Mouse (Mus musculus) spleen, postnatal 10 days (tissue): ENCODE data around the gene Plch2.

Source experiments
- DNase-seq, 2 experiments: peaks; one replicate each; pipeline ENCODE4 v3.0.0; 2021 to 2022; ENCODE audit warnings: low spot score in 2 of 2

Plch2 gene

DNA sequence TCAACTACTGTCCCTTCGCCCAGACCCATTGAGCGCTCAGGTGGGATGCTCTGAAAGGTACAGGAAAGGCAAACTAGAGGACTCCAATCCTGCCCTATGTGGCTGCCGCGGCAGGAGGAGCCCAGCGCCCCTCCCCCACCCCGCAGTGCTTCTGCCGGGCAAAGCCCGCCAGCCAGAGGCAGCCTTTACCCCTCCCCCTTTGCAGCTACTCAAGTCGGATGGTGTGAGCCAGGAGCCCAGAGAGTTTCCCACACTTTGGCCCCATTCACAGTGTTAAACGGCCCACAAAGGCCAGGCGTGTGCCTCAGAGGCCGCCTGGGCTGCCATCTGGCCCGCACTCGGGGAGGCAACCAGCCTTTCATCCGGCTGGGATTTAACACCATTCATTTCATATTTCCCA lies 98.4 kb downstream of the Plch2 start:
- DNase-seq, result no peak

- DNase-seq, result no peak
Measured at GRCm38 (mm10) chr4:154957289-154957993, 99.1 kb downstream of the Plch2 start.

DNA sequence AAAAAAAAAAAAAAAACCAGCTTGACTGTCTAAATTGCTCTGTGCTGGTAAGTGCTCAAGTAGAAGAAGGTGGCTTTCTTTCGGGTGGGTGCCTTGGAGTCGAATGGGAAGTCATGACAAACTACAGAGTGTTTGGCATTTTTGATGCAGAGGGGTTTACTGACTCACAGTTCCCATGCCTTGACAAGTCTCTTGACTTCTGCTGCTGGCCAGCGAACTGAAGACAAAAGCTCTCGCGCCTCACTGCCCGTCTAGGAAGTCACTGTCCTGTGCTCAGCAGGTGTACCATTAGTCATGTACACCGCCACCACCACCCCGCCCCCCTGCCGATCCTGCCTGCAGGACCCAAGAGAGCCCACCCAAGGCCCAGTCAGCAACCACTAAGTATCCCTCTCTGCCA lies 100.0 kb downstream of the Plch2 start:
- DNase-seq, result no peak

GRCm38 (mm10) chr4:154952461-154953241 lies 103.9 kb downstream of the Plch2 start:
- DNase-seq, result no peak

GRCm38 (mm10) chr4:154949589-154949982 lies 107.0 kb downstream of the Plch2 start:
- no peak for DNase-seq

DNA sequence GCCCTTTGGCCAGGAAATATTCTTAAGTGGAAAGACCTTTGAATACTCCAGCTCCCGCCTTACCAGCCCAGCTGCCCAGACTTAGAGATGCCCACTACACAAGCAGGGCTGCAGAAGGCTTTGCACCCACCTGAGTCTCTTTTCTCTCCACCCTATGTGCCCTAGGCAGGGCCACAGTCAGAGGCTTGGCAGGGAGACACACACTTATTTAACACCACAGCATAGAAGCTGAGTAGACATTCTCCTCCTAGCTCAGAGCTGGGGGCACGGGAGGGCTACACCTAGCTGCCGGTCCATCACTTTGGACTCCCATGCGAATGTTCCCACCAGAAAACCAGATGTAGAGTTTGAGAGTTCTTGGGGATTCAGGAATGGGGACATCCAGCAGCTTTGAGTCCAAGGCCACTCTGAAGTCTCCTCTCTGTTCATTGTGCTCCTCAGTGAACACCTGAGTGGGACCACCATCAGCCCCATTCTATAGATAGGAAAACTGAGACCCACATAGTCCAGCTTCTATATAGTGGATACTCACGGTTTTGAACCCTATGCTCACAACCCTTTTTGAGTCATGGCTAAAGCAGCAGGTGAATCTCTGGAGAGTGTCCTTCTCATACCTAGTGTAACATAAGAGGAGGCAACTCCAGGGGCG lies 107.5 kb downstream of the Plch2 start:
- no peak for DNase-seq

- no peak for DNase-seq
Measured at GRCm38 (mm10) chr4:154948066-154948939, 108.3 kb downstream of the Plch2 start.

DNA sequence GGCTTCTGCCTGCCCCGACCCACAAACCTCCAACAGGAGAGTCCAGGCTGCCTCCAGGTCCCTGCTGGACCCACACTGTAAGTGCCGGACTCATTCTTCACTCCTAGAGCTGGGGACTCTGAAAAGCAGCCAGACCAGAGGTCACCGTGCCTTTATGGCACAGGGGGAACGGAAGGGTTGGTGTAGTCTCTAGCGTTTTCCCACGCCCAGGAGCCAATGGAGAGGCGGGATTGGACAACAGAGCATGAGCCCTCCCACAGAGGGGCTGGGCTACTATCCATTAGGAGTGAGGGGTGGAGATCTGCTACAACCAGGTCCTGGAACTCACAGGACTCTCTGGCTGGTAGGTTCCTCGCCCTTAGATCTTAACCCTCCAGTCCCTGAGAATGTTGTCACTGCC lies 110.3 kb downstream of the Plch2 start:
- DNase-seq, result no peak

GRCm38 (mm10) chr4:154944121-154944590 lies 112.4 kb downstream of the Plch2 start:
- peak; percentile 72 to 86 for DNase-seq

- no peak for DNase-seq
Measured at GRCm38 (mm10) chr4:154943323-154944039, 113.1 kb downstream of the Plch2 start.

DNA sequence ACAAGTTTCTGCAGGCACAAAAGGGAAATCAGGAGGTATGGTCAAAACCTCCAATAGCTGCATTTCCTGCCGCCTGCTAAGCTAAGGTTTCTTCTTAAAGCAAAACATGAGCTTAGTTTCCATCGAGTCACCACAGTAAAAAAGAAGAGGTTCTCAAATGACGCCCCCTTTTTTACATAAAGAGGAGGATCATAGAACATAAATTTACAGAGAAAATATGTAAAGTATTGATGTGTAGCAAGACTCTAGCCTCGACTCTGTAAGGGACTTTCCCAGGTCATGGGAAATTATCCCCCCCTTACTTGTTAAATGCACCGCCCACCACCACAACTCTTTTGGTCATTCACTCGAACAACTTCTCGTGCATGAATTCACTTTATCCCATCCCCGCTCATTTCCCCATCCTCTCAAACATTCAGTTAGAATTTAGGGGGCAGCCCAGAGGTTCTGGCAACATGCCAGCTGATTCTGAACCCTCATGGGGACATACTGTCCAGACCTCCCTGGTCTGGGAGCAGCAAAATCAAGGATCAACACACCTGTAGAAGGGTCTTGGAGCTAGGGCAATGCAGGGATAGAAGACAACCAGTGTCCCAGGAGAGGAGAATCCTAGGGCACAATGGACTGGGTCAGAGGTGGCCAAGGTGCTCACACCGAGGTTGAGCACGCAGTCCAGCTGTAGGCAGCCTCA lies 113.8 kb downstream of the Plch2 start:
- DNase-seq, result no peak

- no peak for DNase-seq
Measured at GRCm38 (mm10) chr4:154941831-154942230, 114.8 kb downstream of the Plch2 start.

GRCm38 (mm10) chr4:154940156-154940555 lies 116.4 kb downstream of the Plch2 start:
- DNase-seq, result no peak

DNA sequence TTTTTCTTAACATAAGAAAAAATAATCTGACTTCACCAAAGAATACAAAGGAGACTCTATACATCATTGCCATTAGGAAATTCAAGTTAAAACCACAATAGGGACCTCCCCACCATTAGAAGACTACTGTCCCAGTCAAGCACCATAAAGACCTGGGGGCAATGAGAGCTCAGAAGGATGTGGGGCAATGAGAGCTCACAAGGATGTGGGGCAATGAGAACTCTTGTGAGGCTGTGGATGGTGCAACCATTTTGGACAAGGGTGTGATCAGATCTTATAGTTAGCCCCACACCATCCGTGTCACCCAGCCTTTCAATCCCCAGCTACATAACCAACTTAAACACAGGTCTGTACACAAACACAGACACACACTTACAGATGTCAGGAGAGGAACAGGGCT lies 118.8 kb downstream of the Plch2 start:
- no peak for DNase-seq

DNA sequence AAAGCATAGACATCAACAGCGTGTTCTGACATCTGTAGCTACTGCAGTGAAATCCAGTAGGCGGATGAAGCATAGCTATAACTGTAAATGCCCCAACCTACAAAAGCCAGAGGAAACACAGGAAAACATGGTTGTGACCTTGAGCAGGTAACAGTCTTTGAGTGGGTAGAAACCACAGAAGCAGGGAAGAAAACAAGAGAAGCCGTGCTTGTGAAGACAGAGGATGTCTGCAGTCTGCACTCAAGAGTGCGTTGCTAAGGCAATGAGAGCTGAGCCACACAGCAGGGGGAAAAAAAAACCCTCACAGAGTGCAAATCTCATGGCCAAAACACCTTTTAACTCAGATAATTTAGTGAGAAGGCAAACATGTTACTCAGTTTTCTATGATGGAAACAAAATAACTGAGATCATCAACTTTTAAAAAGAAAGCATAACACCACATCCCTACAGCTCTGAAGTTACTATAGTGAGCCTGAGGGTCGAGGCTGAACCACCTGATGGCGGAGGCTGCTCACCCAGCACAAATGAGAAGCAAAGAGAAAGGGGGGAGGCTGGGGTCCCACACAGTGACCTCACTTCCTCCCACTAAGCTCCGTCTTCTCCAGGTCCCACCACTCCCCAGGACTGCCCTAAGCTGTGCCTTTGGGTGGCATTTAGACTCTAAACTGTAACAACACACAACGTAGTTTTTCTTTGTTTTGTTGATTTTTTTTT lies 119.9 kb downstream of the Plch2 start:
- no peak for DNase-seq

DNA sequence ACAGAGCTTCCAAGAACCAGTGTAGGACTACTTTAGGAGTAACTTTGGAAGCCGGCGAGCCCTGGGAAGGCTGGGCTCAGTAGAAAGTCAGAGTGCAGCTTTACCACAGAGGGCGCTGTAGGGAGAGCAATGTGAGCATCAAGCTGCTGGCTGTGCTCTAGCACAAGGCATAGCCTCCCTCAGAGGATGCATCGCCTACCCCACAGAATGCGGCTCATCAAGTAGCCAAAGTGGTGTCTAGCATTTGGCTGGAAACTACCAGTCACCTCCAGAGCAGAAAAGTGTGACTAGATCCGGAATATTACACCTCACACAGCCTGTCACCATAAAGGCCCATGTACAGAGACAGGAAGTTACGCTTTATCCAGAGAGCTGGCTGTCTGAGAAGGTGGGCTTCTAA lies 120.8 kb downstream of the Plch2 start:
- DNase-seq, result peak in 1 of 2 experiments; percentile 62

DNA sequence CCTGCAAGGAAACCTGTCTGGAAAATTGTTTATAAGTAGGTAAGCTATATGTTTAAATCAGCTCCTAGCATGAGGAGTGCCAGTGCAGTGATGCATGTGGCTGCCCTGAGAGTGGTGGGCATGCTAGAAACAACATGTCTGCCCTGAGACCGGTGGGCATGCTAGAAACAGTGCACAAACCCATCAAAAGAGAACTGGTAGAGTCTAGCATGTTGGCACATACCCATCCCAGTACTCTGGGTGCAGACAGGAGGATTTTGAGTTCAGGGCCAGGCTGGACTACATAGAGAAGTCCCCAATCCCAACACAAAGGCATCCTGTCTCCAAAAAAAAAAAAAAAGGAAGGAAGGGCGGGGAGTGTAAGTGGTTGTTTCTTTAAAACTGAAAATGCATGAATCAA lies 121.8 kb downstream of the Plch2 start:
- DNase-seq, result no peak

DNA sequence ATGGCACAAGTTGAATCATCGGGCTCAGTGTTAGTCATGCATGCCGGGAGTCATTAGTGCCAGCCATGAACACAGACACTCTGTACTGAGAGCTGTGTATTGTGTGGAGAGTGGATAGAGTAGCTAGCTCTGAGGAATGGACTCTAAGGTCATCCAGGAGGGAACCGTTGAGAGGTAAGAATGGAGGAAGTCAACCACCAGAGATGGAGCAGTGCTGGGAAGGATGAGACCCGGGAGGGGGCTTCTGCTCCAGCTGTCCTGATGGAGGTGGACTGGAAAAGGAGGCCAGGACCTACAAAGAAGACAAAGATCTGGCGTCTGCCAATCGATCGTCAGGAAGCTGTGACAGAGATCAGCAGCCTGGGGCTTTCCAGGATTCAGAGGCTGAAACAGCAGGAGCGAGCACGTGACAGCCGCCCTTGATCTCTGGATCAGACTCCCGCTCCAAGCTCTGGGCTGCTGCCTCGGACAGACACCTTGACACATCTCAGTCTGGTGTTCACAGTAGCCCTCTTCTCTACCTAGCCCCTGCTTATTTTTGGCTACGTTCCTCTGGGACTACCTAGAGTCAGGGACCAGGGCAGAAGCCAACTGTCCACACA lies 123.2 kb downstream of the Plch2 start:
- DNase-seq, result no peak
